Mouse (Mus musculus): ENCODE data around the gene 4921507P07Rik.

- no peak for TF ChIP-seq CTCF (conservative IDR thresholded peaks at IDR 0.05; ENCODE audit: low read length)
- no peak for TF ChIP-seq NANOG (IDR thresholded peaks at IDR 0.05; ENCODE audit: borderline replicate concordance, low read length)
These were observed 35.7 kb downstream of the 4921507P07Rik start for GRCm38 (mm10) chr6:50560776-50561175.

Data from E14TG2a.4 (cell line).